Mouse (Mus musculus): ENCODE results near the gene Txlnb. TPM values are rescaled to one million over a fixed set of nuclear protein-coding genes. Genes with fewer than 3 reads are reported as not detected.
"Not testable (repeated sequence)": the region's sequence is repeated elsewhere in the genome, so short reads cannot be mapped to it uniquely, and the experiment has no call there.

Gene Txlnb
- total RNA-seq, 2 experiments from 2014 or later, result 1.4 TPM; not detected in 1

DNA sequence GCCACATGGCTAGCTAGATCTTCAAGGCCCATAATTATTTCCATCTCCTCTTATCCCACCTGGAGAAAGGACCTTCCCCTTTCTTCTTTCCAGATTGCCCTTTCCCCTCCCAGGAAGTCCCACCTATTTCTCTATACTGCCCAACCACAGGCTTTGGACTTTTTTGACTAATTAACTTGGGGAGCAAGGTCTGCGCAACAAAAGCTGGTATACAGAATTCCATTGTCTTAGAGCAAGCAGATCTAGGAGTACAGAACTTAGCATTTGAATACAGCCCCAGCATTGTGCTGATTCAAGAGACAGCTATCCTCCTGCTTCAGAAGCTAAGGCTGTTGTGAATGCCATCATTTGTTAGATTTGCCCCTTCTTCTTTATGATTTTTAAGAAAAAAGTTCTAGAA lies 12.5 kb downstream of the Txlnb start:
- no peak for ATAC-seq (replicated peaks; ENCODE audit: low FRiP score, low TSS enrichment, poor library complexity, severe bottlenecking)

DNA sequence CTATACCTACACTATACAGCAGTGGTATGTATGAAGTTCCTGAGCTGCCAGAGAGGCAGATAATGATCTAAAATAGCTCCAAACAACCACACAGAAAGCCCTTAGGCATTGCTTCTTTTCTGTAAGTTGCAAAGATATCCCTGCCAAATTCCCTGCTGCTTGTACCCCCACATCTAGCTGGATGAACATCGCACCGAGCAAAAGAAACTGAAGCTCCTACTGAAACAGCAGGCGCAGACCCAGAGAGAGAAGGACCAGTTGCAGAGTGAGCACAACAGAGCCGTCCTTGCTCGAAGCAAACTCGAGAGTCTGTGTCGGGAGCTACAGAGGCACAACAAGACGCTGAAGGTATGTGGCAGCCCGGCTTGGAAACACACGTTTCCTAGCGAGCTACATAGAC lies 19.0 kb downstream of the Txlnb start:
- no peak for ATAC-seq (replicated peaks; ENCODE audit: low FRiP score, low TSS enrichment, poor library complexity, severe bottlenecking)

DNA sequence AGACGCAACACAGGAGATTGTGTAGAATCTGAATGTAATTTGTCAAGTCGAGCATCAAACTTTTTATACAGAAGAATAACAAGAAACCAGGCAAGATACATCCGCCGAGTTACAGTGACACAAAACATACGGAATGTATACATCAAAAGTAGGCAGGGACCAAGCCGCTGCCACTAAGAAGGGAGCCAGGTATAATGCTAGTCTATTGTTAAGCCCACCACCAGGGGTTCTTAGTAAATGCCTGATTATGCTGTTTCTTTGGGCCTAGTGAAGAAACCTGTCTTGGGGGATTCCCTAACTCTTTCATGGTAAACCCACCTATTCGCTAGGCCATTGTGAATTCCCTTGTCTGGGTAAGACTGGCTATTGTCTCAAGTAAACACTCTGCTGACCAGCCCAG lies 24.4 kb downstream of the Txlnb start:
- not testable (repeated sequence) for ATAC-seq (replicated peaks; ENCODE audit: low FRiP score, low TSS enrichment, poor library complexity, severe bottlenecking)

DNA sequence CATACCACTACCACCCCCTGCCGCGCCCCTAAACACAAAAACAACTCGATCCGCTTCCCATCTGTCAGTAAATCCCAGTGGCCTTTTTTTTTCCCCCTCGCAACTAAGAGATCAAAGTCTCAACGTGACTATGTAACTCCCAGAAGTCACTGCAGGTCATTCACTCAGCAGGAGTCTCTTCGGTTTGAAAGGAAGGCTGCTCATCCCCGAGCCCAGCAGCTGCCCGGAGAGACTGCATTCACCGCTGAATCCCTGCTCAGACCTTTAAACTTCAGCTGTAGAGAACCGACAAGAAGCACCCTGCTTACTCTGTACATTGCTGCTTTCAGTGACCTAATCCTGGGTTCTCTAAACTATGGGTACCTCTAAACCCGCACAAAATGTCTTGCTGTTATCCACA lies 31.4 kb downstream of the Txlnb start:
- no peak for ATAC-seq (replicated peaks; ENCODE audit: low FRiP score, low TSS enrichment, poor library complexity, severe bottlenecking)

DNA sequence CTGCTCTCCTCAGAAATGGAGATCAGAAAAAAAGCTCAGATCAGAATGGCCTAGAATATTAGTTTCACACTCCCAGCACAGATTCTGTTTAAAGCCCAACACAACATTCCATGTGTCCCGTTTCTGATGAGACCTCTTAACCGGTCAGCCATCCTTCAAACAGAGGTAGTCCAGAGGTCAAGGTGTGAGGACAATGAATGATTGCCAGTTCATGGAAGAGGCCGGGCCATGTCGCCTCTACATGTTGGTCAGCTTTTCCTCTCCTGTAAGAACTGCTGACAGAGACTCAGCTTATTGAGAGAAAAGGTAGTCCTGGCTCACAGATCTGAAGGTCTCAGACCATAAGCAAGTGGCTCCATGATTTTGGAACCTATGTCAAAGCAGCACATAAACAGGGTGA lies 33.2 kb downstream of the Txlnb start:
- no peak for ATAC-seq (replicated peaks; ENCODE audit: low FRiP score, low TSS enrichment, poor library complexity, severe bottlenecking)

DNA sequence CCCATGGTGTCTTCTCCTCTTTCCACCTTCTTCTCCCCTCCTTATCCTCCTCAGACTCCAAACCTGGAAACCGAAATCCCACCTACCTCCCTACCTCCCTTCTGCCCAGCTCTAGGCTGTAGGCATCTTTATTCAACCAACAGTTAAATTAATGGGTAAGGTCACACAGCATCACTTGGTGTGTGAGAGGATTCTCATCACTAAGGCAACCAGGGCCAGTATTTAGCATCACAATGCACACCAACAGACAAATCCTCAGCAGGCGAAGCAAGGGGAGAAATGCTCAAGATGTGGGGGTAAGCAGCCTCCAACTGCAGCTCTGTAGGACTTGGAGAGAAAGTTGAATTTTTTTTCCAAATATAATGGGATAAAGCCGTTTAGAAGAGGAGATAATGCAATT lies 35.0 kb downstream of the Txlnb start:
- ATAC-seq (replicated peaks; ENCODE audit: low FRiP score, low TSS enrichment, poor library complexity, severe bottlenecking), result no peak

DNA sequence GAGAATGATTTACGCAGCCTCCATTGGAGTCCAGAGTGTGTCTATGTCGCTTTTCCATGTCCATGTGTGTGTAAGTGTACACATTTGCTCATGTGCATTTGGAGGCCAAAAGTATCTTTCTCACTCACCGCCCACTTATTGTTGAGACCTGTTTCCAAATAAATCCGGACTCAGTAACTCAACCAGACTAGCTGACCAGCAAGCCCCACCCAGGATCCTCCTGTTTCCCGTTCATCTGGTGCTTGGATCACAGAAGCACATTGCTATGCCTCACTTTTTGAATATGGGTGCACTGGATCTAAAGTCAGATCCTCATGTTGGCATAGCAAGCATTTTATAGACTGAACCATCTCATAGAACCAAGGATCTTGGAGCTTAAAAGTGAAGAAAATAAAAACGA lies 39.0 kb downstream of the Txlnb start:
- no peak for ATAC-seq (replicated peaks; ENCODE audit: low FRiP score, low TSS enrichment, poor library complexity, severe bottlenecking)

DNA sequence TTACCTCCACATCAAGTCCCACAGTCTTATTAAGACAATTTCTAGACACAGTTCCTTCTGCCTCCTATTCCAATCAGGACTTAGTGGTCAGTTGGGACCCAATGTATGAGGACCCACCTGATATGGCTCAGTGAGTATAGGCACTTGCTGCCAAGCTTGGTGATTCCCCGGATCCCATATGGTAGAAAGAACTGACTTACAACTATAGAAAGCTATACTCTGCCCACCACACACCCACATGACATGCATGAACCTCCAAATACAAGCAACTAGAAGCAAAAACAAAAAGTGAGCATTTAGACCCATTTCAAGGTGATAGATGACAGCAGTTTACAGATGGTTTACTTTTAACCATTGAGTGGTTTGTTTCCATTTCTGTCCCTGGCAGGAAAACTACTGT lies 40.2 kb downstream of the Txlnb start:
- ATAC-seq (replicated peaks; ENCODE audit: low FRiP score, low TSS enrichment, poor library complexity, severe bottlenecking), result no peak

DNA sequence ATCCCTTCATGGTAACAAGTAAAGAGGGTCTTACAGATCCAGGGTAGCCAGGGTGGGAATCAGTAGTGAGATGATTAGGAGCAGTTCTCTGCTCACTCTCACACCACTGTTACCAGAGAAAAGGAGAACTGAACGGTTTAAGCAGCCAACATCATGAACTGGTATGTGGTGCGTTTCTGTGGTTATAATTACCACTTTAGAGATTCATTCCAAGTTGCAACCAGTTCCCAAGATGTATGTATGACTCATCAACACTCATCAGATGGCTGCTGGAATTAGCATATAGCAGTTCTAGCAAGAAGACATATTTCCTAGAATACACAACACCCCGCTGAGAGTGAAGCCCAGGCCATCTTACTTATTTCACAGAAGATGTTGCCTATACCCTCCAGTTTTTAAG lies 46.0 kb downstream of the Txlnb start:
- no peak for ATAC-seq (replicated peaks; ENCODE audit: low FRiP score, low TSS enrichment, poor library complexity, severe bottlenecking)

DNA sequence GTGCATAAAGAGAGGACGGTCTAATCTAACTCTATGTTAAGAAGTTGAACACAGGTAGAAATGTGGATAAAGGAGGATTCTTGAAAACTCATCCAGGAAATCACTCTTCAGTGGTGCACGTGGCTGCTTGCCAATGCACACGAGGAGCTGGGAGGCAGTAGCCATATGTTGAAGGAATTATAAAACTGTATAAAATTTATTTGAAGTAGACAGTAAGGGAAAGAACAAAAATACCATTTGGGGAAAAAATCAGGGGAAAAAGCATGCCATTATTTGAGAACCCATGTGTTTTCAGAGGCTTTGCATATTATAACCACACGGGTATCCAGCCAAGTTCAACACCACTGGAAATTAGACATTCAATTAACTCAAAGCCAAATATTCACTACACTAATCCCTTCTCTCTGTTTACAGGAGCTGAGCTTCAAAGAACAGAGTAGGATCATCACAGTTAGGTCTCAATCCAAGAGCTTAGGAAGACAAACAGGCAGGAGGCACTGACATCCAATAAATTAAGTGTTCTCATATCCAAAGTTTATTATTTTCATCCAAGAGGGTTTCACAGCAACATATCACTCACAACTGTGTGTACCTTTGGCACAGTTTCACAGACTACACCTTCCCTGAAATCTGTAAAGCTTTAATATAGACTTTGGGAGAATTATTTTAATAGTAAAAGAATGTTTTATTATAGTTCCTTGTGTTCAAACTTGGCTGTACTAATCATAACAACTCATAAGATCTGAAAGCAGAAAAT lies 48.9 kb downstream of the Txlnb start:
- no peak for ATAC-seq (replicated peaks; ENCODE audit: low FRiP score, low TSS enrichment, poor library complexity, severe bottlenecking)

DNA sequence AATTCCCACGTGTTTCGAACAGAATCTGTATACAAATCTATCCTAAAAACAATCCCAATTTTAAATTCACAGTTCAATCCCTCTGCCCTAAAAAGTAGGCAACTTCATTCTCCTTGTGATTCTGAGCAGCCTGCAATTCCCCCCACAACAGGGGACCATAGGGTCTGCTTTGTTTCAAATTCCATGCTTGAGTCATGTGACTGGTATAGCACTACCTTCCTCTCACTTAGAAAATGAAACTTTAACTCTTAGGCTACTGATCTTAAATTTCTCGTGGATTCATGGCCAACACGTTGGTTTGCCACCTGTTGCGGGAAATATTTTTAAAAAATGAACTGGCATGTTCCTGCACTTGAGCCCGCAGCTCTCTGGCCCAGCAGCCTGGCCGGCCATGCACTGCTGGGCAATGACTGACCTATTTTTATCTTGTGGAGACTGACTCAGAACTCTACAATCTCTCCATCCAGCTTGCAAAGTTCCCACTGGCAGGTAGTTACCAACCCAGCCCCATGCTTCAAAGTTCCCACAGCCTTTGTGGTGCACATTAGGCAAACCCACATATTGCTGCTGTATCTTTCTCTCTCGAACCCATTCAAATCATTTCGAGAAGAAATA lies 61.7 kb downstream of the Txlnb start:
- ATAC-seq (replicated peaks; ENCODE audit: low FRiP score, low TSS enrichment, poor library complexity, severe bottlenecking), result no peak

DNA sequence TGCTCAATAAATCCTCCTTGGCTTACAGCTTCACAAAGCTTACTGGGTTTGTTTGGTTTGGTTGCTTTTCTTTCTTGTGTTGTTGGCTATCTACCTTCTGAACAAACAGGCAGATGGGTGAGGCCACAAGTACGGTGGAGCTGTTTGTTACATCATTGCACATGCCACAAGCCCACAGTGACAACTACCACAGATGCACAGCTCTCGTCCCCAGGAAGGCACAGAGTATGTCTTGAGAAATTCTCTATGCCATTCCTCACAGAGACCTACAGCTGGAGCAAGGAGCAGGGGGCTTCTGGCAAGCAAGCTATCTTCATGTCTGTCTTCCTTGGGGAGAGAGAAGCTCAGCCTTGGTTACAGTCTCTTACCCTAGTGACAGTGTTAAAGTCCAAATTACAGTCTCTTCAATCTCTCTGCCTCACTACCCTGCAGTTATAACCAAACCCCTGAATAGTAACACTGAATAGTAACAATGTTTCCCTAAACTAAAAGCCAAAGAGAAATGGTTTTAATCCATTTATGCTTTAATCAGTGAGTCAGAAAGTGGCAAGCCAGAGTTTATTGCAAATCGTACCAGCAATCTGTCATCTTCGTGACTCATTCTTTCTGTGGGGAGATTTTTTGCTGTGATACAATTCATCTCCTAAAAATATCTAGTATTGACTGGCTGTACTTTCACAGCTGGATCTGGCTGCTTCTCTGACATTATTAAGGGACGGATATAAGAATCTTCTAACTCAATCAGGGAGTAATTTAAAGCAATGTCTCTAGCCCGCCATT lies 64.9 kb downstream of the Txlnb start:
- no peak for ATAC-seq (replicated peaks; ENCODE audit: low FRiP score, low TSS enrichment, poor library complexity, severe bottlenecking)

DNA sequence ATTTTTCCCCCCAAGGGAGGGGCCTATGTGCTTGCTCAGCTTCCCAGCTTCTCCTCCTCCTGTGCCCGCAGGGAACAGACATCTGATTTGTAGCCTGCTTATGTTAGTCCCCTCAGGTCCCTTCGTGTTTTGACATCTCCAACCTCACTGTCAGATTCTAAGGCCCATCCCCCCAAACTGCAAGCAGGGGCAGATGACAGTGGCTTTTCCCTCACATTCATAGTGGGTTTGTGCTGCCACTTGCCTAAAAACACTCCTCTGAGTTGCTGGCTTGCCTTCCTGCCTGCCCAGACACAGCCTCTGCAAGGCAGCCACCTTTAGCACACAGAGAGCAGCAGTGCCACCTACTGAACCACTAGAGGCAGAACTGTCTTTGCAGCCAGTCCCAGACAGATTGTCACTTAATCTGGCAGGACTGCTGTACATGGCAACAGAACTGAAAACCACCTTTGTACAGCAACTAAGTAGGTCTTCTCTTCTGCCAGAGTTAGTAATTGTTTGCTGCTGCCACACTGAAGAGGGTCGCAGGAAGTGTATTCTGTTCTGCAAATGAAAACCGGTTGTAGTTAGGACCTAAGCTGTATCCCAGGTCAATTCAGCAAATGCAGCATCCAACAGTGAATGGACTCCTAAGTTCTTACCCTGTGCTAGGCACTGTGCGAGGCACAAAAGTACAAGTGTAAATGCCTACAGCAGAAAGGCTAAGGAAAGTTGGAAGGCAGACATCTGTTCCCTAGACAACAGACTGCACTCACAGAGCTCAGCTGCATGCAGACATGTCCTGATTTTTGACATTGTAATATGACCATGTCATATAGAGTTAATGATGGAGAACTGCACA lies 74.0 kb downstream of the Txlnb start:
- ATAC-seq (replicated peaks; ENCODE audit: low FRiP score, low TSS enrichment, poor library complexity, severe bottlenecking), result peak; percentile 99

DNA sequence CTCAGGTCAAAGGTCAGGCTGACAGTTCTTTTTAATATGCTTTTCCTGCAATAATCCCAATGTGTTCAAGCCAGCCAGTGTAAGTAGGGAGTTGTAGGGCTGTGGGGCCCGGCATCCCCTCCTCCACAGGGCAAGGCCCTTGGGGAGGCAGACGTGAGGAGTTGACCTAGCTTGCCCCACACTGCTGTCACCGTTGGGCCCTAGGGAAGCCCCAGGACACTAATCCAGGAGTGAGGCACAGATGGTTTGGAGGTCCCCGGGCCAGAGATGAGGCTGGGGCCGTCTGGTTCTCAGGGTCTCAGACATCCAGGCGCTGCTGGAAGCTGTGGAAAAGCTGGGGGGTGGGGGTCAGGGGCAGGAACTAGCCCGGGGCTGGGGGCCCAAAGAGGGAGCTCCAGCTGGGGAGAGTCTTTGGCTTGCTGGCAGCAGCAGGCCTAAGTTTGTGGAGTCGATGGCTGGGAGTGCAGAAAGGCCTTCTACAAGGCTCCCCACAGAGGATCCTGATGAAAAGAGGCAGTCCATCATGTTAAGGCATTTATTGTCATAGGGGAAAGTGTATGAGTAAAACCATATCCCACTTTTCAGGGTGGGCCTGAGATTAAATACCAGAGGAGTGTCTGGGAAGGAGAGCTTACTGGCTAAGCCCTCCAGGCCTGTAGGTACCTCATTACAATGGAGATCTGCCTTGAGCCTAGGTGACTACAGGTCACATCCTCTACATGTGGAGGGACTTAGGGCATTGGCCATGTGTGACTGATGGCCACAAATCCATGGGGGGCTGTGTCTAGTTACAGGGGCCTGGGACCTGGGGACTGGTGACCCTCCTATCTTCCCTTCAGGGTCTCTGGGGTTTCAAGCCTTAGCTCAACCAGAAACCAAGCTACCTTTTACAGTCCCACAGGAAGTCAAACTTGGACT lies 82.2 kb downstream of the Txlnb start:
- ATAC-seq (replicated peaks; ENCODE audit: low FRiP score, low TSS enrichment, poor library complexity, severe bottlenecking), result no peak

DNA sequence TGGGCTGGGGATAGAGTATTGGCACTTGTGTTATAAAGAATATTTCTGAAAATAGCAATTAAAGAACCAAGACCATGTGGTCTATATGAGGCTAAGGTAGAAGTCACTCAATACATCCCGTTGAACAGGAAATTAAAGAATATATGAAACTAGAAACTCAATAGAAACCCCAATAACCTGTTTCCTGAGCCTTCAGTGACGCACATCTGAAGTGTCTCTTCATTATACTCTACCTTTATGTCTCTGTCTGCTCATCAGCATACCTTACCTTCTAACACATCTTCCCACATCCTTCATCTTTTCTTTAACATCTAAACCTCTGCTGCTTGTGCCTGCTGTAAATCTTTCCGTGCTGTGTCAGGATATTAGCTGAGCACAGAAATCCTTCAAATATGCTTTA lies 84.0 kb downstream of the Txlnb start:
- ATAC-seq (replicated peaks; ENCODE audit: low FRiP score, low TSS enrichment, poor library complexity, severe bottlenecking), result no peak

DNA sequence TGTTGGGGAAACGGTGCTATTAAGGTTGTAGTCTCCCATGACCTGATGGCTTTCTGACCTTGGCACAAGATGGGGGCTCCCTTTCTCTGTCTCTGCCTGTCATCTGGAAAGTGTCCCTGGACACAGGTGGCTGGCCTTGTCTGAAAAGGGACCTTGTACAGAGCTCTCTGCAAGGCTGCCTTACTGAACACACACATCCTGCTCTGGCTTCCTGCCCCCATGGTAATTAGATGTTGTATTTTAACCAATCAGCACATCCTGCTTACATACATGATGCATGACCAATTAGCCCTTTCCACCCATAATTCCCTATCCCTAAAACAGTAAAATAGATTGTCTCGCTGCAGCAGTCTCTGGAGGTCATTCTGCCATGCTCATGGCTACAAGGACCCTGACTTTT lies 84.7 kb downstream of the Txlnb start:
- ATAC-seq (replicated peaks; ENCODE audit: low FRiP score, low TSS enrichment, poor library complexity, severe bottlenecking), result no peak
